1 mouse cellular context compared by ENCODE assay signal in the genomic region with DNA sequence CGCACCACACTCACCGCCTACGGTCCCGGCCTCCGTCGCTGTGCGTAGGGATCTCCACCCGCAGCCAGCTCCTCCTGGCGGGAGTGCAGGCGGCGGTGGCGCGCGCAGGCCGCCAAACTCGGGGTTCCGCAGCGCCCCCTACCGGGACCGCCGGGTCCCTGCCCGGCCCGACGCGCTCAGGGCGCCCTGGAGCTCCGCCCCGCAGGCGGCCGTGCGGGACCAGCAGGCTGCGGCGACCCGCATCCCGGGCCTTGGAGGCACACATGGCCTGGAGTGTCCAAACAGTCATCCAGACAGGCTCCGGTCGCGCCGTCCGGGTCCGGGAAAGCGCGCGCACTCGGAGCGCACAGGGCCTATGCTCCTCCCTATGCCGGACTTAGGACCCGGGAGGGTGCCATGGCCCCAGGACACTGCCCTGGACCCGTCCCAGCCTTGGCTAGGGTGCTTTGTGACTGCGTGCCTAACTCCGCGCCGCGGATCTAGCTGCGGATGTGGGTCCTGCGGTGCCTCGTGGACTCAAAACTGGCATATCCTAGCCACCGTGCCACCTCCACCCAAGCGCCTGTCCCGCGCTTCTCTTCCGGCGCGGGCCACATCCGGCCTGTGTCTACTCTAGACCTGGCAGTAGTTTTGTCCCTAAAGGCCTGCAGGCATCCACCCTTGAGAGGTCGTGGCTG.
TF ChIP-seq lines count a peak whose summit lies in the region.

No protein-coding gene starts in this region.

TF ChIP-seq in MEL, 35 proteins besides CTCF, POLR2A, EP300 and RAD21 (continued from another document):
- TF ChIP-seq MAX (IDR thresholded peaks at IDR 0.05; ENCODE audit: low read length) (peak; percentile 49; the same call in 1 of the 2 replicates), ELF1 (IDR thresholded peaks at IDR 0.05; ENCODE audit: low read depth, low read length) (no peak), ZNF384 (IDR thresholded peaks at IDR 0.05; ENCODE audit: low read depth, low read length) (no peak), SMC3 (IDR thresholded peaks at IDR 0.05; ENCODE audit: low read depth, low read length) (no peak), NRF1 (IDR thresholded peaks at IDR 0.05; ENCODE audit: insufficient read depth, low read depth, low read length, poor library complexity, severe bottlenecking) (peak; percentile 64), HCFC1 (IDR thresholded peaks at IDR 0.05; ENCODE audit: low read depth, low read length) (peak; percentile 51; the same call in 1 of the 2 replicates), MYB (IDR thresholded peaks at IDR 0.05; ENCODE audit: low read depth, low read length) (no peak), BHLHE40 (IDR thresholded peaks at IDR 0.05; ENCODE audit: borderline replicate concordance, low read depth, low read length) (no peak)
